ENCODE assay signal across 9 mouse cellular contexts in genomic region chrX:64276290-64277125, GRCm38 (mm10). TPM values are rescaled to one million over a fixed set of nuclear protein-coding genes. Genes with fewer than 3 reads are reported as not detected.
A peak's percentile ranks its signal among the peaks of the same experiment; 100 is the strongest.
DNase-seq lines count a peak whose midpoint lies in the region; ATAC-seq and TF ChIP-seq lines count a peak whose summit lies in the region.
"Had no signal": no experiment of that assay in that cellular context is flagged by ENCODE, and none has a peak within 500 bp of the region (broad histone marks: within the 10 kb centered on the region; RNA-seq: fewer than 3 reads in every experiment).

Gene Slitrk4 (minus strand): TSS chrX:64276996.

- peak; percentile 80 for ATAC-seq in lung, embryonic 14.5 days (ENCODE audit: insufficient read depth)
- peak; percentile 80 for ATAC-seq in forebrain, embryonic 12.5 days (ENCODE audit: low FRiP score)
- peak; percentile 73 for ATAC-seq in hindbrain, postnatal 0 days
- ATAC-seq in liver, embryonic 13.5 days (ENCODE audit: low read depth), result no peak

- no peak within 1 kb of the TSS for H3K27ac ChIP-seq in lung, embryonic 14.5 days (ENCODE audit: low read depth)
- 0 out of 2 replicates have a peak within 1 kb of the TSS, but pooled peaks have one; percentile 19 for H3K27ac ChIP-seq in forebrain, embryonic 12.5 days
- H3K27ac ChIP-seq in hindbrain, postnatal 0 days, result peak within 1 kb of the TSS; percentile 73
- no peak within 1 kb of the TSS for H3K27ac ChIP-seq in liver, embryonic 13.5 days
- H3K27ac ChIP-seq: macrophage had no signal

- TF ChIP-seq CTCF in lung, embryonic 14.5 days (IDR thresholded peaks at IDR 0.05; ENCODE audit: low read depth), result no peak
- no peak for TF ChIP-seq CTCF in hindbrain, postnatal 0 days (IDR thresholded peaks at IDR 0.05; ENCODE audit: low read depth)

- no peaks in the 10 kb centered on the region for H3K9me3 ChIP-seq in lung, embryonic 14.5 days (ENCODE audit: low read depth, low read length)
- no peaks in the 10 kb centered on the region for H3K9me3 ChIP-seq in forebrain, embryonic 12.5 days
- no peaks in the 10 kb centered on the region for H3K9me3 ChIP-seq in hindbrain, postnatal 0 days (ENCODE audit: low read length)
- H3K9me3 ChIP-seq in liver, embryonic 13.5 days (replicated peaks), result no peaks in the 10 kb centered on the region

- H3K4me1 ChIP-seq in lung, embryonic 14.5 days (ENCODE audit: insufficient read depth), result no peaks in the 10 kb centered on the region
- no peaks in the 10 kb centered on the region for H3K4me1 ChIP-seq in forebrain, embryonic 12.5 days
- H3K4me1 ChIP-seq in hindbrain, postnatal 0 days (ENCODE audit: insufficient read depth, low read length), result no peaks in the 10 kb centered on the region
- H3K4me1 ChIP-seq in liver, embryonic 13.5 days (replicated peaks), result no peaks in the 10 kb centered on the region

- peaks cover 3% of the 10 kb centered on the region; the same call in 1 of the 2 replicates for H3K27me3 ChIP-seq in lung, embryonic 14.5 days (ENCODE audit: insufficient read depth, low read length)
- no peaks in the 10 kb centered on the region for H3K27me3 ChIP-seq in forebrain, embryonic 12.5 days
- H3K27me3 ChIP-seq in hindbrain, postnatal 0 days (ENCODE audit: insufficient read depth, low read length), result no peaks in the 10 kb centered on the region
- H3K27me3 ChIP-seq in liver, embryonic 13.5 days, result peaks cover 18% of the 10 kb centered on the region; the same call in 1 of the 2 replicates

- H3K4me2 ChIP-seq in lung, embryonic 14.5 days, result peak within 1 kb of the TSS; percentile 62
- peak within 1 kb of the TSS; percentile 59 for H3K4me2 ChIP-seq in forebrain, embryonic 12.5 days
- H3K4me2 ChIP-seq in hindbrain, postnatal 0 days (ENCODE audit: low read depth, low read length), result peak within 1 kb of the TSS; percentile 56
- peak within 1 kb of the TSS; percentile 45 for H3K4me2 ChIP-seq in liver, embryonic 13.5 days

- no peak within 1 kb of the TSS; the same call in 1 of the 2 replicates for H3K9ac ChIP-seq in lung, embryonic 14.5 days
- peak within 1 kb of the TSS; percentile 51 for H3K9ac ChIP-seq in forebrain, embryonic 12.5 days
- H3K9ac ChIP-seq in hindbrain, postnatal 0 days (replicated peaks; ENCODE audit: low read length), result peak within 1 kb of the TSS; percentile 51
- H3K9ac ChIP-seq in liver, embryonic 13.5 days, result no peak within 1 kb of the TSS

- peak within 1 kb of the TSS; percentile 36 for H3K4me3 ChIP-seq in lung, embryonic 14.5 days (ENCODE audit: low read depth, low read length)
- H3K4me3 ChIP-seq in forebrain, embryonic 12.5 days (replicated peaks), result peak within 1 kb of the TSS; percentile 50
- H3K4me3 ChIP-seq in hindbrain, postnatal 0 days (ENCODE audit: low read length), result peak within 1 kb of the TSS; percentile 42
- H3K4me3 ChIP-seq in liver, embryonic 13.5 days (replicated peaks), result peak within 1 kb of the TSS; percentile 27

- H3K36me3 ChIP-seq in lung, embryonic 14.5 days (ENCODE audit: insufficient read depth), result no peaks in the 10 kb centered on the region
- H3K36me3 ChIP-seq in forebrain, embryonic 12.5 days (replicated peaks), result no peaks in the 10 kb centered on the region
- H3K36me3 ChIP-seq in hindbrain, postnatal 0 days (ENCODE audit: insufficient read depth, low read length), result no peaks in the 10 kb centered on the region
- no peaks in the 10 kb centered on the region for H3K36me3 ChIP-seq in liver, embryonic 13.5 days

- DNase-seq in lung, embryonic 14.5 days, result peak; percentile 8
- no peak for DNase-seq in lung, postnatal 14 days
- DNase-seq in hindbrain, postnatal 0 days (ENCODE audit: low spot score), result peak; percentile 67
- DNase-seq in liver, embryonic 13.5 days, result no peak
- DNase-seq in right cerebral cortex, postnatal 4 days, result peak; percentile 46
- no peak for DNase-seq in adipocyte (ENCODE audit: low spot score)
- no peak for DNase-seq in urinary bladder, postnatal 4 days (ENCODE audit: low spot score in 2 of 2)

- 10% methylated on average over 50 of the region's 54 CpGs for WGBS in lung, embryonic 14.5 days
- WGBS in forebrain, embryonic 12.5 days, result 19% methylated on average over 54 of the region's 54 CpGs
- WGBS in hindbrain, postnatal 0 days, result 22% methylated on average over 54 of the region's 54 CpGs
- 12% methylated on average over 34 of the region's 54 CpGs for WGBS in liver, embryonic 13.5 days (ENCODE audit: insufficient replicate concordance)

RNA-seq across cellular contexts. Expression of gene Slitrk4, which starts in this region (rescaled TPM):
- 0.59 and 1.2 TPM in 2 replicates for polyA plus RNA-seq in lung, embryonic 14.5 days (2014; fragmentation: Nextera tagmentation; extraction: Ambion mirVana)
- 4.3 and 5.9 TPM in 2 replicates for polyA plus RNA-seq in forebrain, embryonic 12.5 days (2016; fragmentation: Nextera tagmentation; extraction: Ambion mirVana)
- 16.5 and 18.0 TPM in 2 replicates for total RNA-seq in hindbrain, postnatal 0 days (2014; rRNA removed)
- 20.3 and 21.5 TPM in 2 replicates for polyA plus RNA-seq in hindbrain, postnatal 0 days (2015; fragmentation: Nextera tagmentation; extraction: Ambion mirVana)
- polyA plus RNA-seq in liver, embryonic 13.5 days (2015; fragmentation: Nextera tagmentation; extraction: Ambion mirVana), result 0.20 TPM in 2 replicates
- polyA plus RNA-seq: macrophage had no signal

Comparison
In these comparisons a context has a peak if more than half of its experiments do, and no peak if none do; other contexts are left out.
1. DNase-seq: peak in lung, embryonic 14.5 days (single experiment), hindbrain, postnatal 0 days (single experiment) and right cerebral cortex, postnatal 4 days (single experiment); none in lung, postnatal 14 days (single experiment), liver, embryonic 13.5 days (single experiment), adipocyte (single experiment) and urinary bladder, postnatal 4 days (0 of 2).
2. H3K27ac ChIP-seq: peak in forebrain, embryonic 12.5 days (single experiment) and hindbrain, postnatal 0 days (single experiment); none in lung, embryonic 14.5 days (single experiment) and liver, embryonic 13.5 days (single experiment).
3. H3K9ac ChIP-seq: peak in forebrain, embryonic 12.5 days (single experiment) and hindbrain, postnatal 0 days (single experiment); none in lung, embryonic 14.5 days (single experiment) and liver, embryonic 13.5 days (single experiment).
4. Peak in every context shown above with its lines, with median percentiles within 50 percentile points of each other: H3K4me2 ChIP-seq and H3K4me3 ChIP-seq.